Mouse (Mus musculus): ENCODE data around the gene Ccr1. TPM values are rescaled to one million over a fixed set of nuclear protein-coding genes. Genes with fewer than 3 reads are reported as not detected.
"Not testable (repeated sequence)": the region's sequence is repeated elsewhere in the genome, so short reads cannot be mapped to it uniquely, and the experiment has no call there.

Ccr1 gene
- polyA plus RNA-seq, 1 experiment from 2014 or later: 1.9 TPM

- Histone ChIP-seq H3K4me1 (replicated peaks) (peaks cover 15% of the 10 kb centered on the region), H3K9ac (peak overlapping the region; percentile 70), H3K36me3 (no peaks in the 10 kb centered on the region), H3K9me3 (replicated peaks) (no peaks in the 10 kb centered on the region), H3K4me3 (peak overlapping the region; percentile 70), H3K4me2 (peak overlapping the region; percentile 93), H3K27ac (peak overlapping the region; percentile 96), H3K27me3 (0 out of 2 replicates have a peak, but pooled peaks cover 7% of the 10 kb centered on the region)
- 0% methylated on average over 37 of the region's 49 CpGs for WGBS
- peak; percentile 92 for ATAC-seq (replicated peaks; ENCODE audit: insufficient number of reproducible peaks, insufficient read depth, low FRiP score, low read depth)
Observed at GRCm38 (mm10) chr9:123924589-123925066, 43.9 kb downstream of the Ccr1 start.

- Histone ChIP-seq H3K4me2 (peak overlapping the region; percentile 93), H3K4me3 (peak overlapping the region; percentile 70), H3K4me1 (replicated peaks) (peaks cover 15% of the 10 kb centered on the region), H3K27ac (peak overlapping the region; percentile 96), H3K9ac (peak overlapping the region; percentile 26)
- WGBS: under 1% methylated on average over 11 of the region's 11 CpGs
- not testable (repeated sequence) for H3K27me3 ChIP-seq; H3K36me3 ChIP-seq; H3K9me3 ChIP-seq (replicated peaks)
- peak; percentile 24 for ATAC-seq (replicated peaks; ENCODE audit: insufficient number of reproducible peaks, insufficient read depth, low FRiP score, low read depth)
Observed at GRCm38 (mm10) chr9:123924035-123924434, 44.5 kb downstream of the Ccr1 start.

- WGBS: 1% methylated on average over 44 of the region's 53 CpGs
- ATAC-seq (replicated peaks; ENCODE audit: insufficient number of reproducible peaks, insufficient read depth, low FRiP score, low read depth): no peak
- H3K27ac ChIP-seq: peak overlapping the region; percentile 39
Observed at GRCm38 (mm10) chr9:123923146-123923991, 45.1 kb downstream of the Ccr1 start.

More at GRCm38 (mm10) chr9:123923146-123923991, 45.1 kb downstream of the Ccr1 start:
- Histone ChIP-seq H3K27me3 (0 out of 2 replicates have a peak, but pooled peaks cover 7% of the 10 kb centered on the region), H3K9ac (peak overlapping the region; percentile 26), H3K4me2 (peak overlapping the region; percentile 93), H3K36me3 (no peaks in the 10 kb centered on the region), H3K9me3 (replicated peaks) (no peaks in the 10 kb centered on the region), H3K4me1 (replicated peaks) (peaks cover 12% of the 10 kb centered on the region), H3K4me3 (peak overlapping the region; percentile 70)

Other genes with a start within 250 kb of the Ccr1 start
- gene Cxcr6, start 162.2 kb downstream of the Ccr1 start, polyA plus RNA-seq (2015; fragmentation: Nextera tagmentation; extraction: Ambion mirVana): 0.42 and 1.3 TPM in 2 replicates
- gene Fyco1, start 116.8 kb downstream of the Ccr1 start, polyA plus RNA-seq (2015; fragmentation: Nextera tagmentation; extraction: Ambion mirVana): 30.9 and 33.4 TPM in 2 replicates
- not detected in 2 replicates for gene Xcr1, start 106.7 kb downstream of the Ccr1 start, polyA plus RNA-seq (2015; fragmentation: Nextera tagmentation; extraction: Ambion mirVana)
- gene Ccr1l1, start 9.7 kb upstream of the Ccr1 start, polyA plus RNA-seq (2015; fragmentation: Nextera tagmentation; extraction: Ambion mirVana): not detected in 2 replicates
- 0.05 TPM in 1 of 2 replicates, not detected in the other for gene Ccr3, start 53.3 kb upstream of the Ccr1 start, polyA plus RNA-seq (2015; fragmentation: Nextera tagmentation; extraction: Ambion mirVana)
- 1.9 and 3.1 TPM in 2 replicates for gene Ccr2, start 133.3 kb upstream of the Ccr1 start, polyA plus RNA-seq (2015; fragmentation: Nextera tagmentation; extraction: Ambion mirVana)
- 1.2 TPM in 2 replicates for gene Ccr5, start 152.9 kb upstream of the Ccr1 start, polyA plus RNA-seq (2015; fragmentation: Nextera tagmentation; extraction: Ambion mirVana)